Mouse (Mus musculus): ENCODE data around the gene Lyrm4.

The Lyrm4 gene

GRCm38 (mm10) chr13:36117143-36118014 is at the start of gene Lyrm4, which contains the start of gene Fars2:
Gene Lyrm4, minus strand, starts transcription at chr13:36117526.
Gene Fars2, plus strand, starts transcription at chr13:36117412.
- peak; percentile 98 for DNase-seq (ENCODE audit: low spot score)

GRCm38 (mm10) chr13:36163898-36164297 is 46.6 kb upstream of the Lyrm4 start:
- no peak for DNase-seq (ENCODE audit: low spot score)

GRCm38 (mm10) chr13:36163411-36163810 is 46.1 kb upstream of the Lyrm4 start:
- no peak for DNase-seq (ENCODE audit: low spot score)

DNA sequence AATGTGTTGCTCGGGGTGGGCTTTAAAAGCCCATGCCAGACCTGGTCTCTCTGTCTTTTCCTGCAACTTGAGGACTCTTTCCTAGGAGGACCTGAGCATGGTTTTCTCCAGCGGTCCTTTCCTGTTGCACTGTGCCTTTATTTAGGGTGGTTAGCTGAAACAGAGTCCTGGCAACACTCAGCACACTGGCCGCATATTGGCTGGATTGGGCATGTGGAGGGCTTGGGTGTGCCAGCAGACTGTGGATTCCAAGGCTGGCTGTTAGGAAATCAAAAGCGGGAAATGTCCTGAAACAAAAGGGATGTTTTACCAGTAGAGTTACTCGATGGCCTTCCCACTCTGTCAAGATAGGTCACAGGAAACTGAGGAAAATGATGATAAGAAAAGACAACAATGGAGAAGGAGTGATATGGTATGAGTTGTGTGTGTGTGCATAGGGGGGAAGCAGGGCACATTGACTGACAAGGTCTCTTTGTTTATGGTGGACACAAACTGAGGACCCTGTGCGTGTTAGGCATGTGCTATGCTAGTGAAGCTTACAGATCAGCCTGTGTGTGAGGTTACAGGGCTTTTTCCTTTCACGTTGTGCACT is 39.1 kb upstream of the Lyrm4 start:
- peak; percentile 34 for DNase-seq (ENCODE audit: low spot score)

GRCm38 (mm10) chr13:36152728-36153498 is 35.6 kb upstream of the Lyrm4 start:
- DNase-seq (ENCODE audit: low spot score) = no peak

DNA sequence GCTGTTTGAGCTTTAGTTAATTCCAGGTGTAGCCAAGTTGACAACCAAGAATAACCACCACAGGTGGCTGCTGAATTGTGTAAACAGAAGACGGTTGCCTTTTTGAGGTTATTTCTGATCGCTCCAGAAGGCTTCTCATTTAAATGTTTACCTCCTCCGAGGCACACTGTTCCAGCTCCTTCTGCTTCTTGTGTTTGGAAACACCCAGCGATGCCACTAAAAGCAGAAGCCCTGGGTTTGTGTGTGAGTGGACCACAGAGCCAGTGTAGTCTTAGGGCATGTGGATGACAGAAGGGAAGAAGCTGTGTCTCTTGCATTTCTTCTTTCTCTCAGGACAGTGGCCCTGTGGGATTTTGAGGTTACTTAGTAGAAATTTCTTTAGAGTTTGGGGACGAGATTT is 32.9 kb upstream of the Lyrm4 start:
- no peak for DNase-seq (ENCODE audit: low spot score)

GRCm38 (mm10) chr13:36149175-36149939 is 32.0 kb upstream of the Lyrm4 start:
- no peak for DNase-seq (ENCODE audit: low spot score)

DNA sequence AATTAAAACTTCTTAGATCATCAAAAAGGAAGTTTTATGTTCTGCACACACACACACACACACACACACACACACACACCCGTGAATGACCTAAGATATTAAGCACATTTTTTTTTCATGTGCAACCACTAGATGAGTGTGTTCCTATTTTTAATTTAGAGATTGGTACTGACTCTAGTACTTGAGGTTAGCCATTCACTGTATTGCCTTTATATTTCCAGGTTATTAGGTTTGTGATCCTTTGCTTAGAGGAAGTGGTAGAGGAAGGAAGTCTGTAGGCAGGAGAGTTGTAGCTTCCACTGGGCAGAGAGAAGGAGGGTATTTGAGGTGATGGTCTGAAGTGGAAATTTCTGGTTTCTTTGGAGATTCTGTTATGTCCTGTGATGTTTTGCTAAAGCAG is 28.3 kb upstream of the Lyrm4 start:
- DNase-seq (ENCODE audit: low spot score) = no peak

GRCm38 (mm10) chr13:36140247-36141016 is 23.1 kb upstream of the Lyrm4 start:
- DNase-seq (ENCODE audit: low spot score) = no peak

GRCm38 (mm10) chr13:36139703-36140102 is 22.4 kb upstream of the Lyrm4 start:
- no peak for DNase-seq (ENCODE audit: low spot score)

GRCm38 (mm10) chr13:36131992-36132649 is 14.8 kb upstream of the Lyrm4 start:
- no peak for DNase-seq (ENCODE audit: low spot score)

- no peak for DNase-seq (ENCODE audit: low spot score)
These were observed 14.1 kb upstream of the Lyrm4 start for GRCm38 (mm10) chr13:36131401-36131800.

DNA sequence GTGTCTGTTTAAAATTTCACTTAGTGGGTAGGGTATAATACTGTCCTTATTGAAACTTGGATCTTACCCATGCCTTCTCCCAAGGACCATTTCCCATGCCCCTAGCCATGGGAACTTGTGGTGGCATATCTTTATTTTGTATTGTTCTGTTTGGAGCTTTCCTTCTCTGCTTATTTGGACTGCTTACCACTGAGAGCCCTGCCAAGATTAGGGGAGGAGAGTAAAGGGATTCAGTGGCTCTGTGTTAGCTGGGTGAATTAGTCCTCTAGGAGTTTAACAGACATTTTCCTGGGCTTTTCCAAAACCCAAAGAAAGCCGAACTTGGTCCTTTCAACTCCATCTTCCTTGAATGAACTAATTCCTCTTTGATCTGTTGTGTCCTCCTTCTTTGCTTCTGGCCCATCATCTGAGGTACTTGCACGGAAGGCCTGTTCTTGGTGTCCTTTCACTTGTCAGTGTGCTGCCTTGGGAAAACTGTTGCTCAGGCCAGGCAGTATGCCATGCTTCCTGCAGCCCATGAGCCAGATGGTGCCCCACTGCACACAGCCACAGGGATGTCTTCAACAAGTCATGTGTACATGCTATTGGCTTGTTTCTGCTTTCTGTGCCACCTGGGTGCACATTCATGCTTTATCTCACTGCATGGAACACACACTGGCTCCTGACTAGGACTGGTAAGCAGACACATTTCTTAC is 12.2 kb upstream of the Lyrm4 start:
- no peak for DNase-seq (ENCODE audit: low spot score)

DNA sequence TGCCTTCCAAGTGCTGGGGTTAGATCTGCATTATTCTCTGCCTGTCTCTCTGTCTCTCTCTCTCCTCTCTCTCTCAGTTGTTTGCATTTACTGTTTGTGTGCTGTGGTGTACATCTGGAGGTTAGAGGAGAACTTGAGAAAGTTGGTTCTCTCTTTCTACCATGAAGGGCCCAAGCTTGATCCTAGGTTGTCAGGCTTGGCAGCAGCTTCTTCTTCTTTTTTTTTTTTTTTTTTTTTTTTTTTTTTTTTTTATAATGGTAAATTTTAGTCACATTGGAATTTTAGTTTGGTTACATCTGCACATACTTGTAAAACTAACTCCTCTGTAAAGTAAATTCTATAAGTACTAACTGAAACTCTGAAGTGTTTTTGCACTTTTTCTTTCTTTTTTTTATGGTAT is 3.3 kb upstream of the Lyrm4 start:
- no peak for DNase-seq (ENCODE audit: low spot score)

- DNase-seq (ENCODE audit: low spot score) = no peak
These were observed 2.4 kb upstream of the Lyrm4 start for GRCm38 (mm10) chr13:36119684-36120083.

DNA sequence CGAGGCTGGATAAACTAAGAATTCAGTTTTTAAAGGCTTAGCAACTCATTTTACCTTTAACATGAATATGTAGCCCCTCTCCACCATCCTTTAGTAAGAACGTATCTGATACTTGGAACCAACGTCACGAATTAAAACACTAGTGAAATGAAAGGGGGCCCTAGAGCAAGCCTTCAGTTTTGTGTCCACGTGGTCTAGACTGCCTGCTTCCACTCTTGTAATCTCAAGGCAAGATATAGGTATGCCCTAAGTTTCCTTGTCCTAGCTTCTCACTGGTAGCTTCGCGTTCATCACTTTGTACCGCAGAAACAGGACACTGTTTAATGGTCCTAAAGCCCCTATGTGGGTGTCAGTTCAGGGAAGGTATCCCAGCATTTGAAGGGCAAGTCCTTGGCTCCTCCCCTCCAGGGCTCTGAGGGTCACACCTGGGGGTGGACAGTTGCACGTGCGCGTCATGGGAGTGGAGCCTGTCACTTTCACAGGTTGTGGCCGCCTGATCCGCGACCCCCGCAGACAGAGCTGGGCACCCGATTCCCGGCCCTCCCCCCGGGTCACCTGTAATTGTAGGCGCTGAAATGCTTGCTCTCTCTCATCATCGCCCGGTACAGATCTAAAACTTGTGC is 695 bp downstream of the Lyrm4 start:
- DNase-seq (ENCODE audit: low spot score) = no peak

DNA sequence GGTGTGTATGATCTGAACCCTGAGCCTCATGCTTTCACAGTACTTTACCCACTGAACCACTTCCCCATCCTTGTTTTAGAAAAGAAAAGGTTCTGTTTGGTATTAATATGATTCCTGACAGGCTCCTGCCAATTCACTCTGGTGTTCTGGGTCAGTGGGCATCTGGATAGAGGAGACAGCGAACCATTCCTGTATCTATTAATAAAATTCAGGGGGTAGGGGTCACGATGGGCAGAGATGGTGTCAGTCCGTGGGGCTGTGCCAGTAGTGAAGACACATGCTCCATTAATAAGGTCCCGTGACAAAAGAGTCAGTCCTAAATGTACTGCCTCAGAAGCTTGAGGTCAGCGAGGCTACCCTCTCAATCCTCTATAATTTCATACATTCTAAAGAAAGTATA is 4.1 kb downstream of the Lyrm4 start:
- no peak for DNase-seq (ENCODE audit: low spot score)

- DNase-seq (ENCODE audit: low spot score) = no peak
These were observed 6.0 kb downstream of the Lyrm4 start for GRCm38 (mm10) chr13:36111331-36111730.

- DNase-seq (ENCODE audit: low spot score) = no peak
These were observed 8.8 kb downstream of the Lyrm4 start for GRCm38 (mm10) chr13:36108528-36108927.

DNA sequence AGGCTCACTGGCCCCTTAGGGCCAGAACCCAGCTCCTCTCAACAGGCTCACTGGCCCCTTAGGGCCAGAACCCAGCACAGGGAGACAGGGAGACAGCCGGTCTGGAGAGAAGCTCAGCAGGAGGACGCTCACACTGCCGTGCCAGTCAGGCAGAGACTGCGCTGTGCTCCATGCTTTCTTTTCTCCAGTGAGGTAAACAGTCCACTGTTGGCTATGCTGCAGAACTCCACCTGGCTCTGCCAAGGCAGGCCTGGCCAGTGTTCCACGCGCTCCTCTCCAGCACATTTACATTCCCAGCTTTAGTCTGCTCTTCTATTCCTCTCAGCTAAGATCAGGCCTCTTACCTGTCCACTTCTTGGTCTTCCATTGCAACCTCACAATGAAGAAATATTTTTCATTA is 11.7 kb downstream of the Lyrm4 start:
- no peak for DNase-seq (ENCODE audit: low spot score)

Data from adipocyte (in vitro differentiated cells).